Mouse (Mus musculus) ovary, postnatal 10 days (tissue): Measurements from ENCODE around the gene Rgs17.
"Not testable (repeated sequence)": the region's sequence is repeated elsewhere in the genome, so short reads cannot be mapped to it uniquely, and the experiment has no call there.

Experiments
- DNase-seq: peaks from one replicate; pipeline ENCODE4 v3.0.0; 2022; ENCODE audit warnings: low spot score

Rgs17 gene

GRCm38 (mm10) chr10:5922294-5922828, at the start of gene Rgs17:
Gene Rgs17 (minus strand): TSS chr10:5922400.
- no peak for DNase-seq

DNA sequence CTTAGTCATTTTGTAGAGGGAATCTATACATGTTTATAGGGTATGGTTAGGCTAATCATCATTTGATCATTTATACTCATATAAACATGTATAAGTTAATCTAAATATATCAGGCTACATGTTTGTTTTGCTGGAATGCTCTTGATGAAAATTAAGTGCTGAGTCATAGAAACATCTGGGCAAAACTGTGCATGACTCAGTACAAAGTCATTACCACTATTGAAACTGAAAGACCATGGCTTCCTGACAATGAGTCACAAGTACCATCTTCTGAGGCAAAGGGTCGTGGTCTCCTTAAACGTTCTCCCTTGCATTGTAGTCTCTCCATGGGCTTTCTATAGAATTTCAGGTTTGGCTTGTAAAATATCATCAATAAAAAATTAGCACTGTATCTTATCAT, 45.5 kb upstream of the Rgs17 start:
- no peak for DNase-seq

DNA sequence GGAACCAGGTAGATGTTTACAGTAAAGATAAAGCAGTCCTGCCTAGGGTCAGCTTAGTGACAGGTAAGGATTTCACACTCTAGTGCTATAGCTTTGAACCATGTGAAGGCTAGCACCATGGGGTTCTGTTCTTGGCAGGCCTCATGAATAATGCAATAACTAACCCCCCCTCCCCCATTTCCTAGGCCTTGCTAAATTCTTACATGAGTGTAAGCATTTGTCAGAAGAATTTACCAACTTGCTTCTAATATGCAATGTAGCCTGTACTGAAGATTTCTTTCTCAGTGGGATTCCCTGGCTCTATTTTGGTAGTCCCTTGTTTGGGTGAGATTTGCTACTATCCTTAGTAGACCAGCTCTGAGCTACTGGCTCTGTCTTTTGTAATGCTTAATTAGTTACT, 31.6 kb upstream of the Rgs17 start:
- DNase-seq = not testable (repeated sequence)

DNA sequence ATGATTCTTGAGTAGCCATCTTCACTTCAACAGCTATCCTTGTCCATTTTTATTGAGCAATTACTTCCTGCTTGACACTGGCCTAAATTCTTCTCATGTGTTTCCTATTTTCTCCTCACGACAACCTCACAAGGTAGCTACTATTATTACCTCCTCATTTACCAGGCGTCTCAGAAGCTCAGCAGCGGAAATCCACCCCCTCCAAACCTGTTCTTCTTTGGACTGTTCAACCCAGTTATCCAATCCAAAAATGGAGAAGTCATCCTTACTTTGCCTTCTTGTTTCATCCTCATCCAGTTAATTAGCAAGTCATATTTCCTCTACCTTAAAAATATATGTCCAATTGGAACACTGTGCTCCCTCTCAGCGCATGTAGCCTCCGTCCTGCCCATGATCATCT, 2.1 kb upstream of the Rgs17 start:
- no peak for DNase-seq

DNA sequence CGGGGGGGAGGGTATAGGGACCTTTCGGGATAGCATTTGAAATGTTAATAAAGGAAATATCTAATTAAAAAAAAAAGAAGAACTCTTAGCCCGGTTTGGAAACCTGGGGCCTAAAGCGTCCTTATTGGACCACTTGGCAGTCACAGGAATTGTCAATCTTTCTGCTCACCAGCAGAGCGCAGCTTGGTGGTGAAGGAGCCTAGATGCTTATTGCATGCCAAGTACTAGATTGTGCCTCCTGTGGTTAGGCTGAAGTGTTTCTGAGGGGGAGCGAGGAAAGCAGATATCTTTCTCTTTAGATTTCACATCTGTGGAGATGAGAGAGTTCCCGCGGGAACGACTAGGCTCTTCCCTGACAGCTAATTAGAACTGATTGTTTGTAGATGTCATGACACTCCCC, 896 bp upstream of the Rgs17 start:
- no peak for DNase-seq

- no peak for DNase-seq
Measured at GRCm38 (mm10) chr10:5921771-5922170, 429 bp downstream of the Rgs17 start.

- DNase-seq = no peak
Measured at GRCm38 (mm10) chr10:5921031-5921551, 1.1 kb downstream of the Rgs17 start.

GRCm38 (mm10) chr10:5904399-5904798, 17.8 kb downstream of the Rgs17 start:
- no peak for DNase-seq

DNA sequence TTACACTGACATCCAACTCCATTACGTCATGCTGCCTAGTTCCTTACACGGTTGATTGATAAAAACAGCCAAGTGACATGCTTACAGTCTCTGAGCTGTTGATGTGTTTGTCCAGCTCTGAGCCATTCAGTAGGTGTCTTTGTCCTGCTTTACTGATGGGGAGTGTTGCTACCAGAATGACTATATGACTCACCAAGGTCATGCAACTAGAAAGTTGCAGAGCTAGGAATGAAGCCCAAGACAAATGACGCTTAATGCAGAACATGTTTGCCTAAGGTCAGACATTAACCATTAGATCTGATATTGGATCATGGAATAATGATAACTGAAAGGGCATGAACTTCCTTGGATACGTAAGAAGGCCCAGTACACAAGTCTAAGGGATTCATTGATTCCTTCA, 20.4 kb downstream of the Rgs17 start:
- DNase-seq = no peak

DNA sequence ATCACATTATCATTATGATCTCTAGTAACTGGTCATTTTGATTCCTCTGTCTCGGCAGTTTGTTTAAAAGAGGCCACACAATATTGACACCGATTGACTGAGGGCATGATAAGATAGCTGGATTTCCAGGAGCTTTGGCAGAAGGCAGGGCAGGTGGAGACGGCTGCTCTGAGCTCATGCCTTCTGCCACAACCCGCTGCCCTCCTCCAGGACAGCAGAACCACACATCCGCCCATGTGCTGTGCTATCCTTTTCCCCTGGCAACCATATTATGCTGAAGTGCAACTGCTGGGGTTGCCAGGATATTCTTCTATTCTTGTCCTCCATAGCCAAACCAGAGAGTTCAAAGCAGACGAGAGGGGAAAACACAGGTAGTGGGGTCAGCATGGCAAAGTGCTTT, 21.5 kb downstream of the Rgs17 start:
- no peak for DNase-seq

GRCm38 (mm10) chr10:5877106-5877505, 45.1 kb downstream of the Rgs17 start:
- DNase-seq = no peak

GRCm38 (mm10) chr10:5871081-5871480, 51.1 kb downstream of the Rgs17 start:
- no peak for DNase-seq

DNA sequence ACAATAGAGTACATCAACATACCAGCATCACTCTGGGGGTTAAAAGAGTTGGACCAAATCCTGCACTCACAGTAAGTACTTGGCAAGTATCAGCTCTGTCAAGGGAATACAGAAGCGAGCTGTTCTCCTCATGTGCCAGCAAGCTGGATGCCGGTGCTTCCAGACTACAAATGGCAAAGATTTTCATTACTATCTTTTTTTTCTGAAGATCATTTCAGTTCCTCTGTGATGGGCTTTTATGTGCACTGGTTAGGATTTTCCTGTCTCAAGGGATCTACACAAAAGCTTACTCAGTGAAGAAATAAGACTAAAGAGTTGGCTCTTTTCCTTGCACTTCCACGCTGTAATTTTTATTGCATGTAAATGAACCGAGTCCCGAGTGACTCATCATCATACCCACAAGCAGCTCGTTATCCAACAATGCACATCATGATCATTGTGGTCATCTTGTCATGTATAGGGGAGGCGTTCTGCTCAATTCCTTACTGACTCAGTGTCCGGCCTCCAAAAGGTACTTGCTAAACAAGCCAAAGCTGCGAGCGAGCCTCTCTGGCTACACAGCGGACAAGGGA, 54.1 kb downstream of the Rgs17 start:
- DNase-seq = no peak

DNA sequence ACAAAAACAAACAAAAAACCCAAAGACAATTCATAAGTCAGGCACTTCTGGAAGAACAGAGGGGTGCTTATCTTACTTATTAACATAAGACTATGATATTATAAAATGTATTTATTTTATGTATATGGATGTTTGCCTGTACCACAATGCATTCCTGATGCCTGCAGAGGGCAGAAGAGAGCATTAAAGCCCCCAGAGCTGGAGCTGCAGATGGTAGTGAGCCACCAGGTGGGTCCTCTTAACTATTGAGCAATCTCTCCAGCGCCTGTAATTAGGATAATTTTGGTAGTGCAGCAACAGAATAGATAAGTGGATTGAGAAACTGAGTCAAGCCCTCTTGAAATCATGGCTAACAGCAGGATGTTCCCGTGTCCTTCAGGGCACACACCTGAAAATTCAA, 56.2 kb downstream of the Rgs17 start:
- DNase-seq = no peak

DNA sequence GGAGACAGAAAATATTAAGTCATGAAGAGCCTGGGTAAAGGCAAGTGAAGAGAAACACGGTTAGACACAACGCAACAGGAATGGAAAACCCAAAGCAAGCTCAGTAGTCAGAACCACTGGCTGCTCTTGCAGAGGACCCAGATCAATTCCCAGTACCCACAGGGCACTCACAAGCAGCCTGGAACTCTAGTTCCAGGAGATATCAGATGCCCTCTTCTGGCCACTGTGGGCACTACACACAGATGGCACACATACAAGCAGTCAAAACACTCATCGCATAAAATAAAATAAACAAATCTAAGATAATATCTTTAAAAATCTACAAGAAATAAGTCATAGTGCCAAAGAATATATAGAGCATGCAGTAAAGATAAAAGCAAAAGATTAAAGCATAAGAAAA, 59.5 kb downstream of the Rgs17 start:
- DNase-seq = no peak

GRCm38 (mm10) chr10:5860849-5861248, 61.4 kb downstream of the Rgs17 start:
- no peak for DNase-seq

- no peak for DNase-seq
Measured at GRCm38 (mm10) chr10:5859729-5860128, 62.5 kb downstream of the Rgs17 start.

- no peak for DNase-seq
Measured at GRCm38 (mm10) chr10:5857996-5858549, 64.1 kb downstream of the Rgs17 start.

DNA sequence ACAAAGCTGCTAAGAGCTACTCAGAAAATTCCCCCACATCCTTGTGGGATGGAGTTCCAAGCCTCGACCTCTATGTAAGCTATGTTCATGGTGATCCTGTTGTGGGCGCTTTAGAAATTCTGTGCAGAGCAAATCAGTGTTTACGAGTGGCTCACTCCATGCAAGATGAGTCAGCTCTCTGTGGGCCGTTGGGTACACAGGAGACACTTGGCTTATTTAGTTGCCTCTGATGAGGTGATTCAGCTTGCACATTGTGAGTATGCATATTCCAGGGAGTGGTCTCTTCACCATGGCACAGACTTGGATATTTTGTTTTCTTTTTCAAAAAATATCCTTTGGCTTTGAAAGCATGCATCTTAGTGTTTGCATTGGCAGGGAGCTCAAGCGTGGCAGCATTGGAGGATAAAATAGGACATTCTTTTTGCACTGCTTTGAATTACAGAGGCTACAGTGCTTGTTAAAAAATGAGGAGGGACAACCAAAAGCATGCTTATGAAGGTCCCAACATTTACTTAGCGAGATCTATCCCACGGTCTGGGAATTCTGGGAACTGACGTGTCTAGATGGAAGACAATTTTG, 68.8 kb downstream of the Rgs17 start:
- no peak for DNase-seq

DNA sequence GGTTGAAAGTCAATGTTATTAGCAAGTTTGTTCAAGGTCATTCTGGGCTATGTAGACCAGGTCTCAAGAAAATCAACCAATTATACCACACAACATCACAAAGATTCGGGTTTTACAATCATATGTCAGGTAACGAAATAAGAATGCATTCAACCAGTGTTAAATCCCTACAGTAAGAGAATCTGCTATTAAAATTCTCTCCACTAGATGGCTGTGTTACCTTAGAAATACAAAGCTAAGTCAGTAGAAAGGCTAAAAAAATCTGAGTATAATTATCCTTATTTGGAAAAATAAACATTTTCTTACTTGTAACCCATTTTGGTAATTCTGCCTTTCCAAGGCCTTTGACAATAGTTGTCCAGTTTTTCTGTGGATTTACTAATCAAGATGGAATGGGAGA, 75.3 kb downstream of the Rgs17 start:
- no peak for DNase-seq

DNA sequence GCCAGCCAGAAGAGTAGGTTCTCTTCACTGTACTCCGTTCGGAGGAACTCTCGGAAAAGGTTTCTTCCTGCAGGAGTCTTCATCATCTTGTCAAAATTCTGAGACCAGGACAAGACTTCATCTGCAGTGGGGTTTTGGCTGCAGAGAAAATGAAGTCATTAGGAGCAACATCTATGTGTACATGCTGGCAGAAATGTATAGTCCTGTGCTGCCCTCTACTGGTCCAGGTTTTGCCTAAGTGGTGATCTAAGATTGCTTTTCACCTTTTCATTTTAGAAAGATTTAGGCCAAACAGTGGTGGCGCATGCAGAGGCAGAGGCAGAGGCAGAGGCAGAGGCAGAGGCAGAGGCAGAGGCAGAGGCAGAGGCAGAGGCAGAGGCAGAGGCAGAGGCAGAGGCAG, 80.8 kb downstream of the Rgs17 start:
- DNase-seq = no peak

DNA sequence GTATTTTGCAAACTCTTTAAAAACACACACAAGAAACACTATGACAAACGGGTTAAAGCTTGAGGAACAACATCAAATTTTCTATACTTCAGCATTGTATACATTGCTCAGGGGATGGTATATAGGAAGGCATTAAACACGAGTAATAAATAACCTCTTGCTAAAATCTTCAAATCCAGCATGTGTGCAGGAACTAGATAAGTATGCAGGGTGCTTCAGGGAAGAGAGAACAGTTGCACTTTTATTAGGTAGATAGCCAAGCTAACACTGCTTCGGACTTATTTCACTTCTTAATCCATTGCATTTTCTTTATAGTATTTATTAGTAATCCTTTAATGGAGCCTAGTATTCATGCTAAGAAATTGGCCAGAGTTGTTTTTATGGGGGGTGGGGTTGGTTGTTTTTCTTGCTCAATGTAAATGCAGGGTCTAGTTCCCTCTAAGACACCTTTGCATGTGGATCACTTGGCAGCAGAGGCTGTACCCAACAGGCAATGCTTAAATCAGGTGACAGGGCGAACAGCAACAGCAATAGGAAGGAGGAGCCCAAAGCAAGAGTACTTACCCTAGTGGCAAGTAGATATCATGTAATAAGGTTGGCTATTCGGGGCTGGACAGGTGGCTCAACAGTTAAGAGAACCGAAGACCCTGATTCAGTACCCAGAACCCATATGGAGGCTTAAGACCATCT, 95.7 kb downstream of the Rgs17 start:
- no peak for DNase-seq

DNA sequence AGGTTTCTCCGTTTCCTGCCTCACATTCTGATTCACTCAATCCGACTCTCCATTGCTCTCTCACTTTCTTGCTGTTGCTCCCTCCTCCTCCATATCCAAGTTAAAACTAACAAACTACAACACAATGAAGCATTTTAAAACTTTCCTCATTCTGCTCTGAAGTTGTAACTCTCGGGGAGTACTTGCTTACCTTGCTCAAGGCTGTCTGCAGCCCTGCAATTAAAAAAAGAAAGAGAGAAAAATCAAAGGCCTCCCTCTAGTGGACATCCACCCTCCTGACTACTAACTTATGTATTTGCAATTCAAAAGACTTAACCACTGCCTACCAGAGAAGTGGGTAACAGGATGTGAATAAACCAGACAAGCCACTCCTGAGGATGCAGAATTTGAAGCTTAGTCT, 97.4 kb downstream of the Rgs17 start:
- no peak for DNase-seq
